Mouse (Mus musculus): ENCODE measurements around the gene Hint3. TPM values are rescaled to one million over a fixed set of nuclear protein-coding genes. Genes with fewer than 3 reads are reported as not detected.

Hint3 gene
- total RNA-seq, 2 experiments from 2014 or later: 36.7 to 43.6 TPM

DNA sequence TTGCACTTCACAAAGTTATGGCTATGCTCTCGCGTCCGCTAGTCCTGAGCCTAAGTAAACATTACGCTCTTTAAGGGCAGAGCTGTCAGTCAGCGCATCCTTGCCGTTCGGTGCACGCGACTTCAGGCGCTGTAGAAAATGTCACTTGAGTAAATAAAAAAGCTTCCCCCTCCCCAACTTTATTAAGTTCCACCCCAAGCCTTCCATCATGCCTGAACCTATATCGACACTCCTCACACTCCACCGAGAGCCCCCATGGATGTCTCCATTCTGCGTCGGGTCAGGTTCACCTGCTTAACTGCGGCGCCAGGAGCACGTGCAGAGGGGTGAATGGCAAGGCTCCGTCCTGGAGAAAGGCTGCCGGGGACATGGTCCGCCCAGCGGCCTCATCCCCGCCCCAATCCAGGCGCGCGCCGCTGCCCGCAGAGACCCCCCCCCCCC is 29.3 kb downstream of the Hint3 start:
- DNase-seq: no peak

DNA sequence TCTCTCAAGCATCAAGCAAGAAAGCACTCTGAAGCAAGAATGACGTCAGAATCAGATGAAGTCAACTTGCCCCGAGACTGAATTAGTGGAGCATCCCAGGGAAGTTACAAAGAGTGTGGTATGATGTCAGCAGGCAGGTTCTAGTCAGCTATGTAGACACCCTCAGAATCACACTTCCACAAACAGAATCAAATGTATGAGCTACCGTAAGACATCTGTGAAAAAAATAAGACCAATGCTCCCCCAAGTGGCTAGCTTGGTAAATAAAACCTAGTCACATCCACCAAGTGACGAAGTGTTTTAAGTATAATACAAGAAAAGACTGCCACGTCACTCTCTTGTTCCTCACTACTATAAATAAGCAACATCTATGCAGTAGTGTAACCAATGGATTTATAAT is 42.4 kb downstream of the Hint3 start:
- DNase-seq: no peak

DNA sequence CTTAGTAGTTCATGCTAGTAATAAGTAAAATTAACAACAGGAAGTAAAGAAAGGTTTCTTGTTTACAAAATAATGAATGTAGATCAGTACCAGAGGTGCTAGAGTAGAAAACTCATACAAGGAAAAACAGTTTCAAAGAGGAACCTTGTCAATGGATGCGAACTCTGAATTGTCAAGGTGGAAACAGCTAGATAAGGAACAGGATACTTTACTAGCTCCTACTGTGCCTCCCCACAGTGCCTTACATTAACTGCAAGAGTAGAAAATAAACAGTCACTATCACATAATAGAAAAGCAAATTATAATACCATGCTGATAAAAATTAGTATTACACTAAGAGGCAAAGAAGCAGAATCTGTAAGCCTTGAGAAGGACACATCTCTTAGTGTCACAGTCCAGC is 43.7 kb downstream of the Hint3 start:
- no peak for DNase-seq

DNA sequence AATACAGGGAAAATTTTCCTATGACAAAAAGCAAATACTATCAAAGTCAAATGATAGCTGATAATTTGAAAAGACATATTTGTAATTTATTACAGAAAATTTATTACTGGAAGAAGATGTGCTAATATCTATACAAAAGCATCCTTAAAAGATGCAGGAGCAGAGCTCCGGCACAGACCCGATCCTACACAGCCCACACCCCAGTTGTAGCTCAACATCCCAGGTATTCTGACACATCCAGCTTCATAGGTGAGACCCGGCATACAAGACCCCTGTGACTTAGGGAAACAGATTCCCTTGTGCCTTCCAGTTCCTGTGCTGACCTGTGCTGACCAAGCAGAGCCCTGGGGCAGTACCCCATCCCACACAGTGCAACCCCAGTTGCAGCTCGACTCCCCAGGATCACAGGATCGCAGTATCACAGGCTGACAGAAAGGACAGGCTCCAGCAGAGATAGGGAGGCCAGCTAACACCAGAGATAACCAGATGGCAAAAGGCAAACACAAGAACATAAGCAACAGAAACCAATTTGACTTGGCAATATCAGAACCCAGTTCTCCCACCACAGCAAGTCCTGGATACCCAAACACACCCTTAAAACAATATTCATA is 51.7 kb downstream of the Hint3 start:
- DNase-seq: no peak

DNA sequence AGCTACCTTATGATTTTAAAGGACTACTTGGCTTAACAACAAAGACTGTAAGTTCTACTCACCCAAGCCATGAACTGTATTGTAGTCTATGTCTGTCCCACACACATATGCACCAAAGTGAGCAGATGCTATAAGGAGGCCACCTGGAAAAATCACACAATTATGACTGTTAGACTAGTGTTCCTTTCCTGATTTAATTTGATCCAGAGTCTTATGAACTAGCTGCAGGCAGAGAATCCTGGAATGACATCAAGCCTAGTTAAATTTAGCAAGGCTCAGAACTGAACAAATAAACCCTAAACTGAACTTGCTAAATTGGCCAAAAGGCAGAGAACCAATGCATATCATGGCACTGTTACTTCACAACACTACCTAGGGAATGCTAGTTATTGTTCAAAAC is 63.1 kb downstream of the Hint3 start:
- DNase-seq: no peak

DNA sequence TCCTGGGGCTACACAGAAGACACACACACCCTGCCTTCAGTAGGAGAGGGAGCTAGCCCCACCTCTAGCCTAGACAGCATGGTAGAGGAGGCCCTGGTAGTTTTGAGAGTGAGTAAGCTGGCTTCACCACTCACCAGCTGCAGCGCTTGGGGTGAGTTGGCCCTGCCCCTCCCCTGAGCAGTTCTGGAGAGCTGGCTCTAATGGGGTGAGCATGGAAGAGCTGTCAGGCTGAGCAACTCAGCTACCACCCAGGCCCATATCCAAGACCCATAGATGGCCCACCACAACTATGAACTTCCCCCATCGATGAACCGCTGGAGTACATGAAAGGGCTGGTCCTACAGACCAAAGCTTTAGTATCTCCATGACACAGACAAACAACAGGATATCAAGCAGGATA is 64.8 kb downstream of the Hint3 start:
- DNase-seq: no peak

Other genes with a start within 250 kb of the Hint3 start
- gene Trmt11, start 28.9 kb downstream of the Hint3 start, total RNA-seq (2021): 1 to 10 TPM; 4.5 to 6.1 TPM
- 1 to 10 TPM; 5.6 to 9.6 TPM for gene Ncoa7, start 173.7 kb upstream of the Hint3 start, total RNA-seq (2021)
- gene Hey2, start 213.2 kb upstream of the Hint3 start, total RNA-seq (2021): 1 to 10 TPM in 1 of 2 experiments, under 1 TPM in 1; 0.89 to 1.6 TPM